Mouse (Mus musculus): ENCODE results near the gene Gm28048.

Gm28048 gene

GRCm38 (mm10) chr11:22809465-22810096, 172.3 kb downstream of the Gm28048 start:
- DNase-seq (ENCODE audit: low spot score in 2 of 2): no peak

GRCm38 (mm10) chr11:22808040-22808439, 173.8 kb downstream of the Gm28048 start:
- DNase-seq (ENCODE audit: low spot score in 2 of 2): no peak

DNA sequence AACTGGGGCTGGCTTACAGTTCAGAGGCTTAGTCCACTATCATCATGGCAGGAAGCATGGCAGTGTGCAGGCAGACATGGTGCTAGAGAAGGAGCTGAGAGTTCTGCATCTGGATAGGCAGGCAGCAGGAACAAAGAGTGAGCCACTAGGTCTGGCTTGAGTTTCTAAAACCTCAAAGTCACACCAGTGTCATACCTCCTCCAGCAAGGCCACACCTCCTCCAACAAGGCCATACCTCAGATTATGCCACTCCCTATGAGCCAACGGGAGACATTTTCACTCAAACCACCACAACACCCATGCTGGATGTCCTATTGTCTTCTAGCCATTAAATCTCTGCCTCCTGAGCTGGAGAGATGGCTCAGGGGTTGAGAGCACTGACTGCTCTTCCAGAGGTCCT, 176.7 kb downstream of the Gm28048 start:
- no peak for DNase-seq (ENCODE audit: low spot score in 2 of 2)

DNA sequence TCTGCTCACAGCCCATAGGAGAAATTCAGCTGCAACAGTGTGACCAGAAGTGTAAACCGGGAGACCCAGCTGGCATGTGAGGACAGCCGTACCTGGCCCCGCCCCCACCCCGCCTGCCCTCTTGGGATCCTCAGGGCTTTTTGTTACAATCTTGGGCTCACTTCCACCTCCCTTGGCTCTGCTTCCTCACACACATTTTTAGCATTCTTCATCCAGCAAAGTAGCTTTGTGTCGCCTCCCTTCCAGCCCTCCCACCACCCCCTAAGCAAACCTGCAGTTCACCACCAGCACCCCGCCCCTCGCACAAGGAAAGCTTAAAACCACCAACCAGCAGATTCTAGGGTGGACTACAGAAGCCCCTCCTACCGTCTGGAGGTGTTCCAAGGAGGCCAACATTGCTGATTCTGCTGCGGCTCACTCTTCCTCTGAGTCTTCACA, 181.9 kb downstream of the Gm28048 start:
- no peak for DNase-seq (ENCODE audit: low spot score in 2 of 2)

GRCm38 (mm10) chr11:22798916-22799315, 183.0 kb downstream of the Gm28048 start:
- no peak for DNase-seq (ENCODE audit: low spot score in 2 of 2)

- DNase-seq (ENCODE audit: low spot score in 2 of 2): no peak
Observed at GRCm38 (mm10) chr11:22794734-22795133, 187.2 kb downstream of the Gm28048 start.

GRCm38 (mm10) chr11:22793881-22794203, 188.0 kb downstream of the Gm28048 start:
- no peak for DNase-seq (ENCODE audit: low spot score in 2 of 2)

DNA sequence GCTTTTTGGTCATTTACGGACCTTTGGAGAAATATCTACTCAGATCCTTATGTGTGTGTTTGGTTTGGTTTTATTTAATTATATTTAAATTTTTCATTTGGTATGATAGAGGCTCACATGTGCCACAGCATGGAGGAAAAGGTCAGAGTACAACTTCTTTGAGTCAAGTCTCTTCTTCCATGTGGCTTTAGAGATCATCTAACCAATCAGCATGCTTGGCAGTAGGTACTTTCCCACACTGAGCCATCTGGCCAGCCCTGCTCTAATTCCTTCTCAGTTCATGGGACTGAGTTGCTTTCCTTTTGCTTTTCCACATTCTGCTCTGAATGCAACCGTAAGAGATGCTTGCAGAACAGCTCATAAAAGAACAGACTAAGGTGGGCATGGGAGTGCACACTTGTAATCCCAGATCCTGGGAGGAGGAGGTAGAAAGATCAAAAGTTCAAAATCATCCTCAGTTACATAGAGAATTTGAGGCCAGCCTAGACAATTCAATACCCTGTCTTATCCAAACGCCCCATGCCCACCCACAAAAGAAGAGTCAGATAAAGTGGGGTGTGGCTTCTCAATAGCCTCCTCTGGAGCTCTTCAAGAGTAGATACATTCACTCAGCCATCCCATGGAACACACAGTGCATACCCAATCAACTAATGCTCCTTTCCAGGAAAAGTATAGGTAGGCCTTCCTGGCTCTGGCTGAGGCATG, 188.6 kb downstream of the Gm28048 start:
- DNase-seq (ENCODE audit: low spot score in 2 of 2): peak; percentile 12 to 51

- DNase-seq (ENCODE audit: low spot score in 2 of 2): no peak
Observed at GRCm38 (mm10) chr11:22792149-22792548, 189.7 kb downstream of the Gm28048 start.

- peak in 1 of 2 experiments; percentile 34 for DNase-seq (ENCODE audit: low spot score in 2 of 2)
Observed at GRCm38 (mm10) chr11:22791726-22792125, 190.2 kb downstream of the Gm28048 start.

DNA sequence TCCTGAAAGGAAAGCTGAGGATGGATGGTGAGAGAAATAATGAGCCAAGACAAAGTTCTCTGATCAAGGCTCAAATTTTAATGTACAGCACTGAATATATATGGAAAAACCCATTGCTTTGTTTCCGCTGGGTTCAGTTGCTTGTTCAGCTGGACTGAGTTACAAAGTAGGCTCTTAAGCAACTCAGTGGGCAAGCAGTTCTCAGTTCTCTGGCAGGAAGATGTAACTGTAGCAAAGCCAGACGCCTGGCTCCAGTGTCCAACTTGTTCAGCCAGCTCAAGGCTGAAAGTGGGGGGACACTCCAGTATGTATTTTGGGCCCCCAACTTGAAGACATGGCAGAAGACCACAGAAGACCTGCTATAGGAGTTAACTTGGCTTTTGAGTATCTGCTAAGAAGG, 194.1 kb downstream of the Gm28048 start:
- no peak for DNase-seq (ENCODE audit: low spot score in 2 of 2)

All from spleen, postnatal 4 days (tissue).